Mouse (Mus musculus) MEL (cell line): Measurements from ENCODE around the gene Wbp4. TPM values are rescaled to one million over a fixed set of nuclear protein-coding genes. Genes with fewer than 3 reads are reported as not detected.
"Not testable (repeated sequence)": the region's sequence is repeated elsewhere in the genome, so short reads cannot be mapped to it uniquely, and the experiment has no call there.

Experiments
- DNase-seq: peaks from one replicate; pipeline ENCODE4 v3.0.0; 2011; ENCODE audit warnings: low read depth, low spot score
- H3K27ac ChIP-seq: 2 replicates; pipeline ENCODE4 v1.5.1; 2012; ENCODE audit warnings: low read depth, mild to moderate bottlenecking, control low read depth, low read length, moderate library complexity; ENCODE audit not compliant: control insufficient read depth
- H3K27me3 ChIP-seq, 2 experiments: fragments of 150-350 bp in 1 of 2; sonication (generic) in 1 of 2; 2 replicates each; pipeline ENCODE4 v1.6.1; 2012; ENCODE audit warnings: low read length in 2 of 2, mild to moderate bottlenecking in 2 of 2, improper control_type of control experiment in 1 of 2, moderate library complexity in 1 of 2; ENCODE audit not compliant: insufficient read depth in 2 of 2, control insufficient read depth in 1 of 2
- H3K36me3 ChIP-seq, 2 experiments: 2 replicates each; pipeline ENCODE4 v1.6.1; 2012 to 2014; ENCODE audit warnings: low read length in 2 of 2, improper control_type of control experiment in 1 of 2, inconsistent platforms in 1 of 2, mild to moderate bottlenecking in 1 of 2; ENCODE audit not compliant: insufficient read depth in 2 of 2, control insufficient read depth in 1 of 2
- H3K4me1 ChIP-seq, 2 experiments: fragments of 150-350 bp in 1 of 2; sonication (generic) in 1 of 2; 2 replicates each; pipeline ENCODE4 v1.6.1; 2012; ENCODE audit warnings: low read length in 2 of 2, improper control_type of control experiment in 1 of 2, mild to moderate bottlenecking in 1 of 2; ENCODE audit not compliant: insufficient read depth in 2 of 2, control insufficient read depth in 1 of 2
- H3K4me3 ChIP-seq, 2 experiments: fragments of 150-350 bp in 1 of 2; sonication (generic) in 1 of 2; 2 replicates each; pipeline ENCODE4 v1.5.1; 2012; ENCODE audit warnings: low read depth in 2 of 2, low read length in 2 of 2, mild to moderate bottlenecking in 2 of 2, moderate library complexity in 2 of 2, control low read depth in 1 of 2, improper control_type of control experiment in 1 of 2; ENCODE audit not compliant: control insufficient read depth in 1 of 2, insufficient read depth in 1 of 2
- H3K79me2 ChIP-seq: 2 replicates; pipeline ENCODE4 v1.6.1; 2012; ENCODE audit warnings: mild to moderate bottlenecking, low read length, moderate library complexity; ENCODE audit not compliant: control insufficient read depth, poor library complexity, insufficient read depth
- H3K9ac ChIP-seq: 2 replicates; pipeline ENCODE4 v1.6.1; 2012; ENCODE audit warnings: low read depth, mild to moderate bottlenecking, control low read depth, low read length, moderate library complexity; ENCODE audit not compliant: control insufficient read depth, poor library complexity, severe bottlenecking
- H3K9me3 ChIP-seq: fragments of 150-350 bp; sonication (generic); replicated peaks from 2 replicates; pipeline ENCODE4 v1.6.1; 2012; ENCODE audit warnings: mild to moderate bottlenecking, low read length, improper control_type of control experiment, moderate library complexity; ENCODE audit not compliant: insufficient read depth
- BHLHE40 ChIP-seq: IDR thresholded peaks from 2 replicates; pipeline ENCODE4 v1.6.1; 2012; ENCODE audit warnings: low read depth, mild to moderate bottlenecking, inconsistent platforms, low read length, improper control_type of control experiment, borderline replicate concordance
- CHD1 ChIP-seq: IDR thresholded peaks from 2 replicates; pipeline ENCODE4 v1.6.1; 2012; ENCODE audit warnings: low read depth, mild to moderate bottlenecking, inconsistent platforms, low read length, improper control_type of control experiment
- CHD2 ChIP-seq: IDR thresholded peaks from 2 replicates; pipeline ENCODE4 v1.6.1; 2011; ENCODE audit warnings: low read length, improper control_type of control experiment
- E2F4 ChIP-seq: IDR thresholded peaks from 2 replicates; pipeline ENCODE4 v1.6.1; 2011; ENCODE audit warnings: low read depth, low read length, improper control_type of control experiment, borderline replicate concordance
- ETS1 ChIP-seq: IDR thresholded peaks from 2 replicates; pipeline ENCODE4 v1.6.1; 2012; ENCODE audit warnings: low read depth, mild to moderate bottlenecking, inconsistent platforms, low read length, improper control_type of control experiment, moderate library complexity
- HCFC1 ChIP-seq: IDR thresholded peaks from 2 replicates; pipeline ENCODE4 v1.6.1; 2012; ENCODE audit warnings: low read depth, mild to moderate bottlenecking, inconsistent platforms, low read length, improper control_type of control experiment, moderate library complexity
- MAFK ChIP-seq: IDR thresholded peaks from 2 replicates; pipeline ENCODE4 v1.6.1; 2011; ENCODE audit warnings: low read depth, mild to moderate bottlenecking, low read length, improper control_type of control experiment, borderline replicate concordance
- MAX ChIP-seq: IDR thresholded peaks from 2 replicates; pipeline ENCODE4 v1.6.1; 2011; ENCODE audit warnings: low read length, improper control_type of control experiment
- POLR2A ChIP-seq, 2 experiments: IDR thresholded peaks; 2 replicates each; pipeline ENCODE4 v1.6.1; 2011 to 2012; ENCODE audit warnings: low read length in 2 of 2, mild to moderate bottlenecking in 2 of 2, control low read depth in 1 of 2, improper control_type of control experiment in 1 of 2, low read depth in 1 of 2, moderate library complexity in 1 of 2; ENCODE audit not compliant: control insufficient read depth in 1 of 2, insufficient read depth in 1 of 2, poor library complexity in 1 of 2
- POLR2AphosphoS5 ChIP-seq: IDR thresholded peaks from 2 replicates; pipeline ENCODE4 v1.6.1; 2012; ENCODE audit warnings: low read depth, borderline replicate concordance, mild to moderate bottlenecking, inconsistent platforms, low read length, moderate library complexity, mixed read lengths
- RAD21 ChIP-seq: IDR thresholded peaks from 2 replicates; pipeline ENCODE4 v1.6.1; 2011; ENCODE audit warnings: mild to moderate bottlenecking, low read depth, low read length, improper control_type of control experiment
- SIN3A ChIP-seq: IDR thresholded peaks from 2 replicates; pipeline ENCODE4 v1.6.1; 2012; ENCODE audit warnings: low read length, improper control_type of control experiment, inconsistent platforms
- TAL1 ChIP-seq: IDR thresholded peaks from 2 replicates; pipeline ENCODE4 v1.6.1; 2012; ENCODE audit warnings: mild to moderate bottlenecking, inconsistent platforms, low read length, moderate library complexity, mixed read lengths
- TBP ChIP-seq: IDR thresholded peaks from 2 replicates; pipeline ENCODE4 v1.8.0; 2011; ENCODE audit warnings: low read depth, low read length, improper control_type of control experiment
- TCF12 ChIP-seq: IDR thresholded peaks from 2 replicates; pipeline ENCODE4 v1.6.1; 2014; ENCODE audit warnings: low read depth, mild to moderate bottlenecking, inconsistent platforms, low read length, improper control_type of control experiment, moderate library complexity
- USF2 ChIP-seq, 2 experiments: IDR thresholded peaks; 2 replicates each; pipeline ENCODE4 v1.6.1; 2011 to 2012; ENCODE audit warnings: improper control_type of control experiment in 2 of 2, low read length in 2 of 2, borderline replicate concordance in 1 of 2, inconsistent platforms in 1 of 2, low read depth in 1 of 2, mild to moderate bottlenecking in 1 of 2; ENCODE audit not compliant: insufficient read depth in 1 of 2
- ZC3H11A ChIP-seq: IDR thresholded peaks from 2 replicates; pipeline ENCODE4 v1.6.1; 2012; ENCODE audit warnings: low read depth, mild to moderate bottlenecking, inconsistent platforms, low read length, improper control_type of control experiment
- ZKSCAN1 ChIP-seq: IDR thresholded peaks from 2 replicates; pipeline ENCODE4 v1.6.1; 2012; ENCODE audit warnings: low read depth, mild to moderate bottlenecking, inconsistent platforms, low read length, improper control_type of control experiment, moderate library complexity
- polyA plus RNA-seq, 2 experiments: library from polyadenylated mRNA; stranded (reverse) in 1 of 2; unstranded in 1 of 2; fragments of >175 nt in 1 of 2; fragments of >200 nt in 1 of 2; gene quantifications; 2 replicates each; pipeline versions ENCODE4 v1.2.1 to v1.2.4; 2012; ENCODE audit warnings: low replicate concordance in 2 of 2, low read depth in 1 of 2; ENCODE audit not compliant: insufficient read length in 2 of 2, insufficient read depth in 1 of 2, missing spikeins in 1 of 2
- total RNA-seq: library from RNA; depleted of rRNA; stranded (reverse); fragments of 300-350 nt; gene quantifications from 2 replicates; pipeline ENCODE4 v1.2.3, GENCODE M21; 2012

Gene Wbp4
- total and polyA plus RNA-seq, 3 experiments: 15.9 to 87.6 (median 22.1) TPM

DNA sequence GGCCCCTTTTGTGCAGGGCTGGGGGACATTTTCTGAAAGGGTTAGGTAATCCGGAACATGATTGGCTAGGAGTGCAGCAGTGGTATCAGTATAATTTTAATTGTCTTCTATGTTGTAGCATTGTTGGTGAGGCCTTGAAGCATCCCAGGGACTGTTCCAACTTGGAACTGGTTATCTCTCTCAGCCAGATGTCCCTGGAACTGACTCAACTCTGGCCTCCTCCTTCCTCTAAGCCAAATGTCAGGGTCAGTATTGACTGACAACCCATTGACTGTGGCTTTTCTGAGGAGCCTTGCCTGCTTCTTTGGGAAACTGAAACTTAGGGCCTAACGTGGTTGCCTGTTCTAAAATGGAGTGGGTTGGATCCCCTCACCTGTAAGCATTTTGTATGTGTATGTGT is 40.7 kb downstream of the Wbp4 start:
- peaks cover 0 to 4% of the 10 kb centered on the region in 2 experiments; a peak in 1 of 4 replicates for H3K4me1 ChIP-seq
- H3K79me2 ChIP-seq: no peaks in the 10 kb centered on the region
- H3K27me3 ChIP-seq: no peaks in the 10 kb centered on the region
- no peak overlapping the region for H3K27ac ChIP-seq
- no peak overlapping the region for H3K9ac ChIP-seq
- peaks cover 0 to 6% of the 10 kb centered on the region in 2 experiments; a peak in 1 of 4 replicates for H3K36me3 ChIP-seq
- no peak overlapping the region for H3K4me3 ChIP-seq
- DNase-seq: peak; percentile 37
- H3K9me3 ChIP-seq: no peaks in the 10 kb centered on the region
- TF ChIP-seq TAL1 (peak; percentile 61), RAD21 (no peak)

DNA sequence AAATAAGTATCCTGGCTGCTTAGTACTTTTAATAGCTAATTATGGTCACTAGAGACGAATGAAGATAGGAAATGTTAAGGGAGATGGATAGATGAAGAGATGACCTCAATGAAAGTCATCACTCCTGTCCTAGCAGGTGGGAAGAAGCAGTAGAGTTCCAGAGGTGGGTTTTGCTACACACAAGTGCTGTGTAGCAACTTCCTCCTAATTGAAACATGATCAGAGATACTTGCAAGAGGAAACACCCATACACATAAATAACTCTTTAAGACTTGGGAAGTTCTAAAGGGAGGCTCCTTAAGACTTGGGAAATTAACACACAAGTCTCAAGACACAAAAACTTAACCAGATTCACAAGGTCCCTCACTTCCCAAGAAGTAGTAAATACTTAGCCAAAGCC is 47.3 kb downstream of the Wbp4 start:
- DNase-seq: no peak
- H3K9ac ChIP-seq: no peak overlapping the region
- TF ChIP-seq TBP: no peak
- H3K4me3 ChIP-seq: no peak overlapping the region
- H3K27ac ChIP-seq: no peak overlapping the region
- H3K9me3 ChIP-seq: no peaks in the 10 kb centered on the region
- peaks cover 0 to 6% of the 10 kb centered on the region in 2 experiments; a peak in 2 of 4 replicates for H3K4me1 ChIP-seq
- H3K79me2 ChIP-seq: no peaks in the 10 kb centered on the region
- H3K27me3 ChIP-seq: no peaks in the 10 kb centered on the region
- H3K36me3 ChIP-seq: peaks cover 0 to 6% of the 10 kb centered on the region in 2 experiments; a peak in 2 of 4 replicates

DNA sequence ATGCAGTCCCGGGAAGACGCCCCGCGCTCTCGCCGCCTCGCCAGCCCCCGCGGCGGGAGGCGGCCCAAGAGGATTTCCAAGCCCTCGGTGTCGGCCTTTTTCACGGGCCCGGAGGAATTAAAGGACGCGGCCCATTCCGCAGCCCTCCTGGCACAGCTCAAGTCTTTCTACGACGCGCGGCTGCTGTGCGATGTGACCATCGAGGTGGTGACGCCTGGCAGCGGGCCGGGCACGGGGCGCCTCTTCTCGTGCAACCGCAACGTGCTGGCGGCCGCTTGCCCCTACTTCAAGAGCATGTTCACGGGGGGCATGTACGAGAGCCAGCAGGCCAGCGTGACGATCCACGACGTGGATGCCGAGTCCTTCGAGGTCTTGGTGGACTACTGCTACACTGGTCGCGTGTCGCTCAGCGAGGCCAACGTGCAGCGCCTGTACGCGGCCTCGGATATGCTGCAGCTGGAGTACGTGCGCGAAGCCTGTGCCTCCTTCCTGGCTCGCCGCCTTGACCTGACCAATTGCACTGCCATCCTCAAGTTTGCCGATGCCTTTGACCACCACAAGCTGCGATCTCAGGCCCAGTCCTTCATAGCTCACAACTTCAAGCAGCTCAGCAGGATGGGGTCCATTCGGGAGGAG is 54.5 kb downstream of the Wbp4 start:
- not testable (repeated sequence) for H3K27me3 ChIP-seq, DNase-seq, H3K79me2 ChIP-seq, H3K9me3 ChIP-seq, H3K36me3 ChIP-seq
- Histone ChIP-seq H3K4me3 (peak overlapping the region in 1 of 2 experiments; percentile 38; a peak in 3 of 4 replicates), H3K9ac (peak overlapping the region; percentile 28), H3K4me1 (peaks cover 0 to 11% of the 10 kb centered on the region in 2 experiments; a peak in 2 of 4 replicates), H3K27ac (peak overlapping the region; percentile 50)

DNA sequence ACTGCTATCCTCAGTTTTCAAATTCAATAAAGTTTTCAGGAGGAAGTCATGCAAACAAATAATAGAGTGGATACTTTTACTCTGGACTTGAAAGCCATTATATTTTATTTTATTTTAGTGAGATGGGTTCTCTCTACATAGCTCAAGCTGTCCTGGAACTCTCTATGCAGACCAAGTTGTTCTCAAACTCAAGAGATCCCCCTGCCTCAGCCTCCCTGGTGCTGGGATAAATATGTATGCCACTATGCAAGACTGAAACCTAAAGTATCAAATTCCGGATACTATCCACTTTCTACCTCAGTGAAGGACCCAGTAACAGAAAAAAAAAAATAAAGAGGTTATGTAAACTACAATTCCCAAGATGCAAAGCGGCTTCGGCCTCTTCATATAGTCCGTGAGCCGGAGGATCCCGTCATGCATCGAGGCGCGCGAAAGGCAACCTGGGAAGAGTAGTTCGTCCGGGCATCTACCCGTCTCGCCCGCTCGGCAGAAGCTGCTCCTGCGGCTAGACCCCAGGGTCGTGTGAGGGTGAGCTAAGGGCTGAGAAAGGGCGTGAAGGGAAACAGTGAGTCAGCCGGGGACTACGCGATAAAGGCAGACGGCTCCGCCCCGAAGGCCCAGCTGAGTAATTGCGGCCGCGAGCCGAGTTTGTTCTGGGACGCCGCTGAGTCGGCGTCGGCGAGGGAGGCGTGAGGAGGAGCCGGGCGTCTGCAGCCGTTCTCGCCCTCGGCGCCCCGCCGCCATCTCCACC is 55.2 kb downstream of the Wbp4 start, which contains the start of gene Kbtbd7:
Gene Kbtbd7, plus strand, starts transcription at position 533 of the 751 bp plus-strand sequence.
- Histone ChIP-seq H3K4me3 (peak within 1 kb of the TSS; percentile 24 to 38), H3K36me3 (peaks cover 0 to 8% of the 10 kb centered on the region in 2 experiments; a peak in 2 of 4 replicates), H3K4me1 (peaks cover 0 to 11% of the 10 kb centered on the region in 2 experiments; a peak in 2 of 4 replicates), H3K9ac (peak within 1 kb of the TSS; percentile 37), H3K79me2 (no peaks in the 10 kb centered on the region), H3K27me3 (no peaks in the 10 kb centered on the region), H3K9me3 (no peaks in the 10 kb centered on the region), H3K27ac (peak within 1 kb of the TSS; percentile 54)
- peak; percentile 99 for DNase-seq
- TF ChIP-seq POLR2AphosphoS5 (no peak), CHD1 (no peak), TCF12 (no peak; the same call in none of the 2 replicates), ZKSCAN1 (no peak), ZC3H11A (no peak), BHLHE40 (peak; percentile 80; the same call in 1 of the 2 replicates), E2F4 (no peak), MAFK (no peak), POLR2A (IDR thresholded peaks at IDR 0.05; ENCODE audit: control insufficient read depth in 1 of 2, insufficient read depth in 1 of 2, low read depth in 1 of 2, low read length in 2 of 2, poor library complexity in 1 of 2) (peak; percentile 45 to 53; a peak in 1 of 4 replicates), TAL1 (no peak), SIN3A (peak; percentile 87), MAX (peak; percentile 78), USF2 (IDR thresholded peaks at IDR 0.05; ENCODE audit: borderline replicate concordance in 1 of 2, insufficient read depth in 1 of 2, low read depth in 1 of 2, low read length in 2 of 2) (no peak), CHD2 (peak; percentile 56), HCFC1 (peak; percentile 99), ETS1 (peak; percentile 99)
